In the genomic region with DNA sequence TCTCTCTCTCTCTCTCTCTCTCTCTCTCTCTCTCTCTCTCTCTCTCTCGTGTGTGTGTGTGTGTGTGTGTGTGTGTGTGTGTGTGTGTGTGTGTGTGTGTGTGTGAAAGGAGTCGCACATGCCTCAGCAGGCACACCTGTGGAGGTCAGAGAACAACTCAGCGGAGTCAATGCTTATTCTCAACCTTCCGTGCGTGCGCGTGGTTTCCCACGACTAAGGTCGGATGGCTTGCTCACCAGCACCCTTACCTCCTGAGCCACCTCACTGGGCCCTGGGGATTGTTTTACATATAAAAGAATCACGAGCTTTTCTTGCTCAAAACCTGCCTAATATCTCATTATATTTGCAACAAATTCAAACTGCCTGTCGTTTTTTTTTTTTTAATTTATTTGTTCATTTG, we compare ENCODE assay signal across 19 mouse cellular contexts. TPM values are rescaled to one million over a fixed set of nuclear protein-coding genes. Genes with fewer than 3 reads are reported as not detected.
DNase-seq lines count a peak whose midpoint lies in the region; ATAC-seq and TF ChIP-seq lines count a peak whose summit lies in the region.
"Had no signal": no experiment of that assay in that cellular context is flagged by ENCODE, and none has a peak within 500 bp of the region (broad histone marks: within the 10 kb centered on the region; RNA-seq: fewer than 3 reads in every experiment).

No protein-coding gene starts in this region.

- no peak overlapping the region for H3K27ac ChIP-seq in embryonic facial prominence, embryonic 13.5 days
- H3K27ac ChIP-seq in embryonic facial prominence, embryonic 10.5 days (replicated peaks), result no peak overlapping the region
- no peak overlapping the region for H3K27ac ChIP-seq in kidney, embryonic 15.5 days
- H3K27ac ChIP-seq in spleen, adult 2 months (ENCODE audit: insufficient read depth, low read length), result no peak overlapping the region
- no peak overlapping the region for H3K27ac ChIP-seq in midbrain, postnatal 0 days (ENCODE audit: low read depth, low read length)
- H3K27ac ChIP-seq: embryonic facial prominence, embryonic 12.5 days; liver, embryonic 15.5 days had no signal

- H3K4me2 ChIP-seq in embryonic facial prominence, embryonic 13.5 days, result 0 out of 2 replicates have a peak overlapping the region, but pooled peaks have one; percentile 44
- H3K4me2 ChIP-seq in kidney, embryonic 15.5 days, result peak overlapping the region; percentile 55
- H3K4me2 ChIP-seq in midbrain, postnatal 0 days (ENCODE audit: low read depth, low read length, poor library complexity, severe bottlenecking), result peak overlapping the region; percentile 61
- H3K4me2 ChIP-seq: liver, embryonic 15.5 days had no signal

- TF ChIP-seq POLR2A in spleen, adult 2 months (IDR thresholded peaks at IDR 0.05; ENCODE audit: low read depth, low read length), result no peak

- H3K4me3 ChIP-seq in embryonic facial prominence, embryonic 13.5 days, result no peak overlapping the region
- no peak overlapping the region for H3K4me3 ChIP-seq in embryonic facial prominence, embryonic 10.5 days
- H3K4me3 ChIP-seq in kidney, embryonic 15.5 days (replicated peaks), result no peak overlapping the region
- no peak overlapping the region for H3K4me3 ChIP-seq in spleen, adult 2 months (ENCODE audit: extremely low read depth, insufficient read depth, insufficient read length)
- H3K4me3 ChIP-seq in midbrain, postnatal 0 days (ENCODE audit: low read depth, low read length), result peak overlapping the region; percentile 33; the same call in 1 of the 2 replicates
- H3K4me3 ChIP-seq: liver, embryonic 15.5 days had no signal

- no peak for ATAC-seq in embryonic facial prominence, embryonic 13.5 days (ENCODE audit: insufficient number of reproducible peaks, insufficient read depth, low FRiP score, low TSS enrichment, low read depth)
- ATAC-seq in kidney, embryonic 15.5 days (replicated peaks; ENCODE audit: low FRiP score), result no peak
- no peak for ATAC-seq in midbrain, postnatal 0 days (ENCODE audit: low FRiP score)
- ATAC-seq: intestine, postnatal 0 days had no signal

- TF ChIP-seq CTCF in spleen, adult 2 months (IDR thresholded peaks at IDR 0.05; ENCODE audit: extremely low read depth, insufficient read depth, insufficient read length, insufficient replicate concordance), result no peak
- TF ChIP-seq CTCF in midbrain, postnatal 0 days (IDR thresholded peaks at IDR 0.05), result no peak

- no peak for DNase-seq in embryonic facial prominence, embryonic 10.5 days (ENCODE audit: low spot score)
- no peak for DNase-seq in kidney, postnatal 10 days
- peak; percentile 32 to 41 for DNase-seq in spleen, adult 2 months (ENCODE audit: low read depth in 1 of 2, low spot score in 2 of 2)
- no peak for DNase-seq in spleen, postnatal 14 days (ENCODE audit: low spot score in 2 of 2)
- no peak for DNase-seq in midbrain, postnatal 0 days (ENCODE audit: low spot score)
- no peak for DNase-seq in embryo, embryonic 10 days (ENCODE audit: low spot score)
- DNase-seq: adrenal gland, postnatal 36 days; cerebellum, adult 9-11 months; thymus, postnatal 25 days had no signal

- 71% methylated on average over 10 of the region's 11 CpGs for WGBS in embryonic facial prominence, embryonic 13.5 days
- WGBS in embryonic facial prominence, embryonic 10.5 days, result 68% methylated on average over 11 of the region's 11 CpGs
- WGBS in kidney, embryonic 15.5 days, result 47% methylated on average over 10 of the region's 11 CpGs
- WGBS in spleen, adult 2 months, result 30% methylated on average over 10 of the region's 11 CpGs
- WGBS in midbrain, postnatal 0 days, result 66% methylated on average over 10 of the region's 11 CpGs

- H3K9ac ChIP-seq in embryonic facial prominence, embryonic 13.5 days, result no peak overlapping the region
- H3K9ac ChIP-seq in kidney, embryonic 15.5 days, result no peak overlapping the region
- no peak overlapping the region for H3K9ac ChIP-seq in midbrain, postnatal 0 days (replicated peaks; ENCODE audit: low read length, poor library complexity, severe bottlenecking)
- H3K9ac ChIP-seq: embryonic facial prominence, embryonic 12.5 days; liver, embryonic 15.5 days had no signal

- H3K4me1 ChIP-seq in embryonic facial prominence, embryonic 13.5 days, result peaks cover 5% of the 10 kb centered on the region; the same call in 1 of the 2 replicates
- peaks cover 10% of the 10 kb centered on the region for H3K4me1 ChIP-seq in embryonic facial prominence, embryonic 10.5 days
- H3K4me1 ChIP-seq in kidney, embryonic 15.5 days, result peaks cover 8% of the 10 kb centered on the region
- H3K4me1 ChIP-seq in spleen, adult 2 months (ENCODE audit: control insufficient read depth, insufficient read depth, insufficient read length), result no peaks in the 10 kb centered on the region; the same call in 1 of the 2 replicates
- peaks cover 5% of the 10 kb centered on the region for H3K4me1 ChIP-seq in midbrain, postnatal 0 days (ENCODE audit: insufficient read depth, low read length)
- H3K4me1 ChIP-seq: liver, embryonic 15.5 days had no signal

- H3K27me3 ChIP-seq in embryonic facial prominence, embryonic 13.5 days, result no peaks in the 10 kb centered on the region
- H3K27me3 ChIP-seq in embryonic facial prominence, embryonic 10.5 days (replicated peaks; ENCODE audit: low read depth, poor library complexity, severe bottlenecking), result no peaks in the 10 kb centered on the region
- H3K27me3 ChIP-seq in kidney, embryonic 15.5 days, result no peaks in the 10 kb centered on the region
- H3K27me3 ChIP-seq in spleen, adult 2 months (ENCODE audit: control insufficient read depth, insufficient read depth, low read length), result no peaks in the 10 kb centered on the region
- no peaks in the 10 kb centered on the region for H3K27me3 ChIP-seq in midbrain, postnatal 0 days (ENCODE audit: insufficient read depth, low read length)
- H3K27me3 ChIP-seq: embryonic facial prominence, embryonic 12.5 days had no signal

- H3K36me3 ChIP-seq in embryonic facial prominence, embryonic 13.5 days, result no peaks in the 10 kb centered on the region
- H3K36me3 ChIP-seq in embryonic facial prominence, embryonic 10.5 days (replicated peaks), result no peaks in the 10 kb centered on the region
- no peaks in the 10 kb centered on the region for H3K36me3 ChIP-seq in kidney, embryonic 15.5 days
- no peaks in the 10 kb centered on the region for H3K36me3 ChIP-seq in spleen, adult 2 months (ENCODE audit: control insufficient read depth, insufficient read depth, low read length)
- H3K36me3 ChIP-seq in midbrain, postnatal 0 days (ENCODE audit: insufficient read depth, low read length), result no peaks in the 10 kb centered on the region
- H3K36me3 ChIP-seq: embryonic facial prominence, embryonic 12.5 days; liver, embryonic 15.5 days had no signal

- no peaks in the 10 kb centered on the region for H3K9me3 ChIP-seq in embryonic facial prominence, embryonic 13.5 days
- no peaks in the 10 kb centered on the region for H3K9me3 ChIP-seq in embryonic facial prominence, embryonic 10.5 days
- no peaks in the 10 kb centered on the region for H3K9me3 ChIP-seq in kidney, embryonic 15.5 days (replicated peaks)
- no peaks in the 10 kb centered on the region for H3K9me3 ChIP-seq in midbrain, postnatal 0 days (ENCODE audit: low read length)
- H3K9me3 ChIP-seq: embryonic facial prominence, embryonic 12.5 days; liver, embryonic 15.5 days had no signal

RNA-seq across cellular contexts. Expression of a gene that starts 6.5 kb away (rescaled TPM):
- 0.45 TPM in 1 of 2 replicates, not detected in the other for polyA plus RNA-seq in embryonic facial prominence, embryonic 13.5 days (2015; fragmentation: Nextera tagmentation; extraction: Ambion mirVana)
- polyA plus RNA-seq in embryonic facial prominence, embryonic 10.5 days (2016; fragmentation: Nextera tagmentation; extraction: Ambion mirVana), result not detected in 2 replicates
- polyA plus RNA-seq in kidney, embryonic 15.5 days (2015; fragmentation: Nextera tagmentation; extraction: Ambion mirVana), result 0.32 and 0.33 TPM in 2 replicates
- polyA plus RNA-seq in spleen, adult 2 months (2012; rRNA removed), result 0.16 and 0.32 TPM in 2 replicates
- total RNA-seq in midbrain, postnatal 0 days (2014; rRNA removed), result 0.11 TPM in 1 of 2 replicates, not detected in the other
- 0.59 and 0.67 TPM in 2 replicates for polyA plus RNA-seq in midbrain, postnatal 0 days (2015; fragmentation: Nextera tagmentation; extraction: Ambion mirVana)
- total RNA-seq: adrenal gland, postnatal 36 days; ES-E14; gastrocnemius, adult 18-20 months; heart, postnatal 4 days; megakaryocyte-erythroid progenitor cell, adult 5-6 weeks had no signal
- polyA plus RNA-seq: embryonic facial prominence, embryonic 12.5 days; intestine, postnatal 0 days; liver, embryonic 15.5 days; small intestine, adult 2 months had no signal

RNA-seq across cellular contexts. Expression of a gene that starts 25.2 kb away (rescaled TPM):
- polyA plus RNA-seq in embryonic facial prominence, embryonic 13.5 days (2015; fragmentation: Nextera tagmentation; extraction: Ambion mirVana), result 21.5 and 28.0 TPM in 2 replicates
- polyA plus RNA-seq in embryonic facial prominence, embryonic 10.5 days (2016; fragmentation: Nextera tagmentation; extraction: Ambion mirVana), result 28.9 and 31.5 TPM in 2 replicates
- 24.6 and 26.2 TPM in 2 replicates for polyA plus RNA-seq in kidney, embryonic 15.5 days (2015; fragmentation: Nextera tagmentation; extraction: Ambion mirVana)
- polyA plus RNA-seq in spleen, adult 2 months (2012; rRNA removed), result 4.4 and 5.5 TPM in 2 replicates
- 39.3 and 58.5 TPM in 2 replicates for total RNA-seq in midbrain, postnatal 0 days (2014; rRNA removed)
- 30.0 and 34.5 TPM in 2 replicates for polyA plus RNA-seq in midbrain, postnatal 0 days (2015; fragmentation: Nextera tagmentation; extraction: Ambion mirVana)

RNA-seq across cellular contexts. Expression of a gene that starts 37.1 kb away (rescaled TPM):
- polyA plus RNA-seq in embryonic facial prominence, embryonic 13.5 days (2015; fragmentation: Nextera tagmentation; extraction: Ambion mirVana), result 1.5 and 1.9 TPM in 2 replicates
- polyA plus RNA-seq in embryonic facial prominence, embryonic 10.5 days (2016; fragmentation: Nextera tagmentation; extraction: Ambion mirVana), result 1.1 and 1.7 TPM in 2 replicates
- 3.9 and 5.3 TPM in 2 replicates for polyA plus RNA-seq in kidney, embryonic 15.5 days (2015; fragmentation: Nextera tagmentation; extraction: Ambion mirVana)
- polyA plus RNA-seq in spleen, adult 2 months (2012; rRNA removed), result not detected in 2 replicates
- total RNA-seq in midbrain, postnatal 0 days (2014; rRNA removed), result 0.71 and 0.90 TPM in 2 replicates
- 0.36 and 0.67 TPM in 2 replicates for polyA plus RNA-seq in midbrain, postnatal 0 days (2015; fragmentation: Nextera tagmentation; extraction: Ambion mirVana)
- total RNA-seq: adrenal gland, postnatal 36 days; megakaryocyte-erythroid progenitor cell, adult 5-6 weeks had no signal
- polyA plus RNA-seq: small intestine, adult 2 months had no signal

Comparison
In these comparisons a context has a peak if more than half of its experiments do, and no peak if none do; other contexts are left out.
1. DNase-seq: peak in spleen, adult 2 months (2 of 2); none in embryonic facial prominence, embryonic 10.5 days (single experiment), kidney, postnatal 10 days (single experiment), spleen, postnatal 14 days (0 of 2), midbrain, postnatal 0 days (single experiment) and embryo, embryonic 10 days (single experiment).
2. Peak in every context shown above with its lines, with median percentiles within 50 percentile points of each other: H3K4me2 ChIP-seq.